8 mouse cellular contexts compared by ENCODE assay signal in the genomic region with DNA sequence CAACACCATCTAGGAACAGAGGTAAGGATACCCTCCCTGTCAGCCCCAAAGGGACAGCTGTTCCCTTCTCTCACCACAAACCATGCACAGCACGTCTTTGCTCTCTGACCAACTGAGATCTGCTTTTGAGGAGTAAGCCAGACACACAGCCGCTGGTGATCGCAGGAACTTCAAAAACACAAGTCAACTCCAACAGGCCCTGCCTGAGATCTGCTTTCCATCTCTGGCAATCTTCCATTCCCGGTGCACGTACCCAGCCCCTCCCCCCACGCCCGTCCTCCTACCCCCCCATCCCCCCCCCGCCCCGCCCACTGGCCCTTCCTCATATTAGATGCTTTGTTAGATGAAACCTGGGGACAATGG. TPM values are rescaled to one million over a fixed set of nuclear protein-coding genes. Genes with fewer than 3 reads are reported as not detected.
DNase-seq lines count a peak whose midpoint lies in the region; ATAC-seq lines count a peak whose summit lies in the region.

No protein-coding gene starts in this region.

- peak overlapping the region; percentile 17; the same call in 1 of the 2 replicates for H3K4me3 ChIP-seq in intestine, embryonic 16.5 days (ENCODE audit: low read length)

- H3K4me2 ChIP-seq in intestine, embryonic 16.5 days (ENCODE audit: low read depth, low read length), result peak overlapping the region; percentile 42

- H3K4me1 ChIP-seq in intestine, embryonic 16.5 days (ENCODE audit: control insufficient read depth, insufficient read depth, low read length), result no peaks in the 10 kb centered on the region

- no peaks in the 10 kb centered on the region for H3K36me3 ChIP-seq in intestine, embryonic 16.5 days (ENCODE audit: control insufficient read depth, insufficient read depth, low read length)

- peak overlapping the region; percentile 62 for H3K27ac ChIP-seq in intestine, embryonic 16.5 days (ENCODE audit: low read length)

- no peak for ATAC-seq in CD4-positive, CD25-positive, alpha-beta regulatory T cell, adult 4 months
- ATAC-seq in common myeloid progenitor, adult 5-6 weeks (replicated peaks; ENCODE audit: low read depth, poor library complexity, severe bottlenecking), result peak; percentile 86
- ATAC-seq in granulocyte monocyte progenitor cell, adult 5-6 weeks (replicated peaks; ENCODE audit: poor library complexity, severe bottlenecking), result peak; percentile 82
- ATAC-seq in intestine, embryonic 16.5 days, result peak; percentile 81

- H3K9me3 ChIP-seq in intestine, embryonic 16.5 days (ENCODE audit: control insufficient read depth, low read length), result no peaks in the 10 kb centered on the region

- DNase-seq in CD4-positive, CD25-positive, alpha-beta regulatory T cell, adult 2 months (ENCODE audit: low read depth, low spot score), result peak; percentile 19
- DNase-seq in lung, postnatal 10 days, result peak; percentile 62
- DNase-seq in ovary, postnatal 36 days (ENCODE audit: low spot score), result peak; percentile 21
- DNase-seq in adrenal gland, postnatal 25 days, result no peak

- peak overlapping the region; percentile 34 for H3K9ac ChIP-seq in intestine, embryonic 16.5 days (ENCODE audit: low read depth, low read length)

- H3K27me3 ChIP-seq in intestine, embryonic 16.5 days (replicated peaks; ENCODE audit: control insufficient read depth, insufficient read depth, low read length), result no peaks in the 10 kb centered on the region

- WGBS in intestine, embryonic 16.5 days, result 6% methylated on average over 9 of the region's 9 CpGs

RNA-seq across cellular contexts. Expression of a gene that starts 18.8 kb away (rescaled TPM):
- polyA plus RNA-seq in CD4-positive, CD25-positive, alpha-beta regulatory T cell, adult 4 months (2017; shearing (Covaris generic)), result 1 to 10 TPM; 1.8 to 2.8 TPM
- 24.1 and 30.8 TPM in 2 replicates for total RNA-seq in common myeloid progenitor, adult 5-6 weeks (2017)
- 34.6 and 35.7 TPM in 2 replicates for total RNA-seq in granulocyte monocyte progenitor cell, adult 5-6 weeks (2014; fragmentation: Nextera tagmentation)
- total RNA-seq in granulocyte monocyte progenitor cell, adult 5-6 weeks (2017), result 39.8 and 44.6 TPM in 2 replicates
- polyA plus RNA-seq in intestine, embryonic 16.5 days (2015; fragmentation: Nextera tagmentation; extraction: Ambion mirVana), result 1.3 and 1.8 TPM in 2 replicates
- total RNA-seq in adrenal gland, postnatal 25 days (2021), result 12.5 and 13.8 TPM in 2 replicates
